Mouse (Mus musculus): Measurements from ENCODE around the gene Lrrc4.

The Lrrc4 gene

GRCm38 (mm10) chr6:28823375-28823774 lies 8.2 kb downstream of the Lrrc4 start:
- peak in 1 of 2 experiments; percentile 3 for DNase-seq

GRCm38 (mm10) chr6:28822296-28822695 lies 9.3 kb downstream of the Lrrc4 start:
- DNase-seq = no peak

GRCm38 (mm10) chr6:28819509-28820358 lies 11.8 kb downstream of the Lrrc4 start:
- DNase-seq = peak in 1 of 2 experiments; percentile 26

- peak; percentile 71 to 83 for DNase-seq
Measured at GRCm38 (mm10) chr6:28817039-28817438, 14.5 kb downstream of the Lrrc4 start.

- peak in 1 of 2 experiments; percentile 66 for DNase-seq
Measured at GRCm38 (mm10) chr6:28814895-28815294, 16.7 kb downstream of the Lrrc4 start.

GRCm38 (mm10) chr6:28813057-28813456 lies 18.5 kb downstream of the Lrrc4 start:
- DNase-seq = no peak

- no peak for DNase-seq
Measured at GRCm38 (mm10) chr6:28804751-28805150, 26.8 kb downstream of the Lrrc4 start.

- DNase-seq = peak; percentile 76 to 80
Measured at GRCm38 (mm10) chr6:28803678-28804279, 27.8 kb downstream of the Lrrc4 start.

GRCm38 (mm10) chr6:28800976-28801375 lies 30.6 kb downstream of the Lrrc4 start:
- DNase-seq = peak; percentile 81 to 93

GRCm38 (mm10) chr6:28799818-28800217 lies 31.7 kb downstream of the Lrrc4 start:
- DNase-seq = no peak

- no peak for DNase-seq
Measured at GRCm38 (mm10) chr6:28795792-28796515, 35.6 kb downstream of the Lrrc4 start.

GRCm38 (mm10) chr6:28795380-28795779 lies 36.2 kb downstream of the Lrrc4 start:
- no peak for DNase-seq

GRCm38 (mm10) chr6:28791809-28792208 lies 39.7 kb downstream of the Lrrc4 start:
- no peak for DNase-seq

GRCm38 (mm10) chr6:28791183-28791582 lies 40.4 kb downstream of the Lrrc4 start:
- no peak for DNase-seq

- no peak for DNase-seq
Measured at GRCm38 (mm10) chr6:28789685-28790084, 41.9 kb downstream of the Lrrc4 start.

GRCm38 (mm10) chr6:28787133-28787532 lies 44.4 kb downstream of the Lrrc4 start:
- peak; percentile 48 to 50 for DNase-seq

- DNase-seq = no peak
Measured at GRCm38 (mm10) chr6:28785770-28786169, 45.8 kb downstream of the Lrrc4 start.

GRCm38 (mm10) chr6:28783953-28784352 lies 47.6 kb downstream of the Lrrc4 start:
- DNase-seq = no peak

GRCm38 (mm10) chr6:28783082-28783647 lies 48.4 kb downstream of the Lrrc4 start:
- no peak for DNase-seq

GRCm38 (mm10) chr6:28781696-28782095 lies 49.9 kb downstream of the Lrrc4 start:
- no peak for DNase-seq

- DNase-seq = no peak
Measured at GRCm38 (mm10) chr6:28771331-28771730, 60.2 kb downstream of the Lrrc4 start.

- no peak for DNase-seq
Measured at GRCm38 (mm10) chr6:28767891-28768481, 63.6 kb downstream of the Lrrc4 start.

GRCm38 (mm10) chr6:28766622-28767021 lies 64.9 kb downstream of the Lrrc4 start:
- no peak for DNase-seq

Measured in cerebellum, adult 18-20 months (tissue).